Mouse (Mus musculus): Measurements from ENCODE around the gene Actrt2. TPM values are rescaled to one million over a fixed set of nuclear protein-coding genes. Genes with fewer than 3 reads are reported as not detected.

Actrt2 gene
- total RNA-seq, 2 experiments from 2014 or later = not detected

Other genes with a start within 250 kb of the Actrt2 start
- 1 to 10 TPM; 4.3 to 7.6 TPM for gene Prdm16, start 31.0 kb downstream of the Actrt2 start, total RNA-seq (2021)
- gene Ttc34, start 169.6 kb upstream of the Actrt2 start, total RNA-seq (2021) = under 1 TPM in 1 of 2 experiments, not detected in 1; 0.20 TPM
- gene Mmel1, start 201.7 kb upstream of the Actrt2 start, total RNA-seq (2021) = 1 to 10 TPM in 1 of 2 experiments, under 1 TPM in 1; 0.19 to 3.8 TPM
- 100 to 1,000 TPM in 1 of 2 experiments, 10 to 100 TPM in 1; 15.5 to 104 TPM for gene Fam213b, start 231.3 kb upstream of the Actrt2 start, total RNA-seq (2021)